Comparison of ENCODE assay signal across 12 mouse cellular contexts in the genomic region with DNA sequence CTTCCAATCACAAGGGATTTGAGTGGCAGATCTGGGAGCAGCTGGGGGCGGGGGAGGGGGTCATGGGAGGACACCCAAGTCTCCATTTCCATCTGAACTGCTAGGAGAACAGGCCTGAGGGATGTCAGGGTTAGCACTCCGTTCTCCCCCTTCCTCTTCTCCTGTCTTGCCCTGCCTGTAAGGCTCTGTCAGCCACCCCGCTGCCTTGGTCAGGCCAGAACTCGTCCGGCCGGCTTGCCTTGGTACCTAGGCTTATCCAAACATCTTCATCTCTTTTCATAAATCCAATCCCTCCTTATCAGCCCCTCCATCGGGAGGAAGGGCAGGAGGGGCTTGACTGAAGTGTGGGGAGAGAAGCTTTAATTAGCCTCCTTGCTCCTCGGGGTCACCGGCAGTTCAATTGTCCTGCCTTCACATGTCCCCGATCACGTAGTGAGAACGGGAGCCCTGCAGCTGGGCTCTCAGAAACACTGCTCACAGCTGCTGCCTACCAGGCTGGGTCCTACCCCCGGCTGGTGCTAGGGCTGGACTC.
DNase-seq lines count a peak whose midpoint lies in the region; ATAC-seq and TF ChIP-seq lines count a peak whose summit lies in the region.
"Had no signal": no experiment of that assay in that cellular context is flagged by ENCODE, and none has a peak within 500 bp of the region (broad histone marks: within the 10 kb centered on the region; RNA-seq: fewer than 3 reads in every experiment).

No protein-coding gene starts in this region.

- 28% methylated on average over 13 of the region's 13 CpGs for WGBS in kidney, embryonic 15.5 days
- WGBS in embryonic facial prominence, embryonic 14.5 days = 27% methylated on average over 13 of the region's 13 CpGs
- WGBS in midbrain, embryonic 13.5 days = 19% methylated on average over 13 of the region's 13 CpGs

- H3K9ac ChIP-seq in kidney, embryonic 15.5 days = no peak overlapping the region
- H3K9ac ChIP-seq in embryonic facial prominence, embryonic 14.5 days (ENCODE audit: low read depth, low read length) = no peak overlapping the region
- no peak overlapping the region for H3K9ac ChIP-seq in midbrain, embryonic 13.5 days (replicated peaks)
- H3K9ac ChIP-seq: heart, embryonic 13.5 days had no signal

- no peak for TF ChIP-seq CTCF in brain, embryonic 14.5 days (IDR thresholded peaks at IDR 0.05; ENCODE audit: borderline replicate concordance, extremely low read depth, insufficient read depth, insufficient read length)

- H3K27me3 ChIP-seq in kidney, embryonic 15.5 days = peaks cover 5% of the 10 kb centered on the region; the same call in 1 of the 2 replicates
- no peaks in the 10 kb centered on the region for H3K27me3 ChIP-seq in embryonic facial prominence, embryonic 14.5 days (replicated peaks; ENCODE audit: control insufficient read depth, insufficient read depth, low read length)
- no peaks in the 10 kb centered on the region for H3K27me3 ChIP-seq in midbrain, embryonic 13.5 days

- no peaks in the 10 kb centered on the region for H3K9me3 ChIP-seq in kidney, embryonic 15.5 days (replicated peaks)
- no peaks in the 10 kb centered on the region for H3K9me3 ChIP-seq in embryonic facial prominence, embryonic 14.5 days (ENCODE audit: control insufficient read depth, low read length)
- H3K9me3 ChIP-seq in midbrain, embryonic 13.5 days = no peaks in the 10 kb centered on the region
- H3K9me3 ChIP-seq: heart, embryonic 13.5 days had no signal

- no peak overlapping the region for H3K4me2 ChIP-seq in kidney, embryonic 15.5 days
- no peak overlapping the region for H3K4me2 ChIP-seq in embryonic facial prominence, embryonic 14.5 days (ENCODE audit: low read depth, low read length)
- H3K4me2 ChIP-seq in midbrain, embryonic 13.5 days (replicated peaks) = no peak overlapping the region
- H3K4me2 ChIP-seq: heart, embryonic 13.5 days had no signal

- peak overlapping the region; percentile 37; the same call in 1 of the 2 replicates for H3K27ac ChIP-seq in kidney, embryonic 15.5 days
- H3K27ac ChIP-seq in embryonic facial prominence, embryonic 14.5 days (replicated peaks; ENCODE audit: low read depth, low read length) = no peak overlapping the region
- no peak overlapping the region for H3K27ac ChIP-seq in midbrain, embryonic 13.5 days
- H3K27ac ChIP-seq: heart, embryonic 13.5 days had no signal

- H3K36me3 ChIP-seq in kidney, embryonic 15.5 days = no peaks in the 10 kb centered on the region
- no peaks in the 10 kb centered on the region for H3K36me3 ChIP-seq in embryonic facial prominence, embryonic 14.5 days (ENCODE audit: control insufficient read depth, insufficient read depth, low read length)
- no peaks in the 10 kb centered on the region for H3K36me3 ChIP-seq in midbrain, embryonic 13.5 days
- H3K36me3 ChIP-seq: heart, embryonic 13.5 days had no signal

- peak; percentile 49 for ATAC-seq in kidney, embryonic 15.5 days (replicated peaks; ENCODE audit: low FRiP score)
- peak; percentile 54 for ATAC-seq in embryonic facial prominence, embryonic 14.5 days (ENCODE audit: low read depth)
- ATAC-seq in midbrain, embryonic 13.5 days = peak; percentile 37; the same call in 1 of the 2 replicates
- ATAC-seq: CD4-positive, CD25-positive, alpha-beta regulatory T cell, adult 4 months had no signal

- H3K4me3 ChIP-seq in kidney, embryonic 15.5 days (replicated peaks) = no peak overlapping the region
- no peak overlapping the region for H3K4me3 ChIP-seq in embryonic facial prominence, embryonic 14.5 days (ENCODE audit: low read depth, low read length)
- H3K4me3 ChIP-seq in midbrain, embryonic 13.5 days (replicated peaks) = no peak overlapping the region
- H3K4me3 ChIP-seq: heart, embryonic 13.5 days had no signal

- H3K4me1 ChIP-seq in kidney, embryonic 15.5 days = peaks cover 53% of the 10 kb centered on the region
- peaks cover 35% of the 10 kb centered on the region for H3K4me1 ChIP-seq in embryonic facial prominence, embryonic 14.5 days (ENCODE audit: control insufficient read depth, insufficient read depth, low read length)
- H3K4me1 ChIP-seq in midbrain, embryonic 13.5 days (replicated peaks) = peaks cover 45% of the 10 kb centered on the region

- no peak for DNase-seq in kidney, adult 11 months
- peak; percentile 62 for DNase-seq in brain, embryonic 14.5 days (ENCODE audit: low read depth)
- DNase-seq in embryonic facial prominence, embryonic 14.5 days (ENCODE audit: low spot score) = peak; percentile 70
- DNase-seq in cerebellum, adult 9-10 months = no peak
- no peak for DNase-seq in cerebellum, postnatal 25 days
- DNase-seq in layer of hippocampus, postnatal 14 days (ENCODE audit: low spot score in 2 of 2) = no peak
- DNase-seq: kidney, adult 9 months; lung, postnatal 36 days had no signal

- no peak for TF ChIP-seq POLR2A in brain, embryonic 14.5 days (IDR thresholded peaks at IDR 0.05; ENCODE audit: borderline replicate concordance, extremely low read depth, insufficient read depth, insufficient read length, poor library complexity, severe bottlenecking)

Comparison
In these comparisons a context has a peak if more than half of its experiments do, and no peak if none do; other contexts are left out.
1. DNase-seq: peak in brain, embryonic 14.5 days (single experiment) and embryonic facial prominence, embryonic 14.5 days (single experiment); none in kidney, adult 11 months (single experiment), cerebellum, adult 9-10 months (single experiment), cerebellum, postnatal 25 days (0 of 2) and layer of hippocampus, postnatal 14 days (0 of 2).
2. Peak in every context shown above with its lines, with median percentiles within 50 percentile points of each other: ATAC-seq.